Mouse (Mus musculus) midbrain, embryonic 11.5 days (tissue): ENCODE data around the gene A730061H03Rik. TPM values are rescaled to one million over a fixed set of nuclear protein-coding genes. Genes with fewer than 3 reads are reported as not detected.

Experiments used
- ATAC-seq: fragments of 200-750 bp; cut with Nextera tagmentation; 2 replicates; pipeline ENCODE4 v1.8.0; 2017; ENCODE audit warnings: moderate TSS enrichment, moderate library complexity; ENCODE audit not compliant: low FRiP score
- DNase-seq: peaks from one replicate; pipeline ENCODE4 v3.0.0; 2015; ENCODE audit warnings: low spot score; ENCODE audit errors: missing footprints
- H3K27ac ChIP-seq: fragments of 300-500 bp; sonication (generic); 2 replicates; pipeline ENCODE4 v1.5.1; 2014; ENCODE audit warnings: low read depth, low read length
- H3K27me3 ChIP-seq: fragments of 300-500 bp; sonication (generic); 2 replicates; pipeline ENCODE4 v1.6.1; 2014; ENCODE audit warnings: mild to moderate bottlenecking, low read length, moderate library complexity, mixed read lengths; ENCODE audit not compliant: control insufficient read depth, insufficient read depth
- H3K36me3 ChIP-seq: fragments of 300-500 bp; sonication (generic); 2 replicates; pipeline ENCODE4 v1.6.1; 2014; ENCODE audit warnings: mild to moderate bottlenecking, low read length, moderate library complexity, mixed read lengths; ENCODE audit not compliant: control insufficient read depth, insufficient read depth
- H3K4me1 ChIP-seq: fragments of 300-500 bp; sonication (generic); 2 replicates; pipeline ENCODE4 v1.6.1; 2014; ENCODE audit warnings: low read length; ENCODE audit not compliant: control insufficient read depth, insufficient read depth
- H3K4me2 ChIP-seq: fragments of 300-500 bp; sonication (generic); 2 replicates; pipeline ENCODE4 v1.6.1; 2014; ENCODE audit warnings: mild to moderate bottlenecking, moderate library complexity
- H3K4me3 ChIP-seq: fragments of 300-500 bp; sonication (generic); 2 replicates; pipeline ENCODE4 v1.5.1; 2014; ENCODE audit warnings: low read depth, low read length
- H3K9ac ChIP-seq: fragments of 300-500 bp; sonication (generic); 2 replicates; pipeline ENCODE4 v1.6.1; 2014; ENCODE audit warnings: low read length
- H3K9me3 ChIP-seq: fragments of 300-500 bp; sonication (generic); 2 replicates; pipeline ENCODE4 v1.6.1; 2016; ENCODE audit warnings: low read length; ENCODE audit not compliant: control insufficient read depth
- WGBS: fragments of 180-500 bp; shearing (Covaris S2); extraction: QIAGEN DNeasy Blood & Tissue Kit; methylation state at CpG from one replicate; pipeline ENCODE4 v1.1.7; 2014; 5-methylcytosine and 5-hydroxymethylcytosine counted together
- polyA plus RNA-seq: library from polyadenylated mRNA; unstranded; fragments of >200 nt; fragmentation: Nextera tagmentation; extraction: Ambion mirVana; gene quantifications from 2 replicates; pipeline ENCODE4 v1.2.1, GENCODE M21; 2014

A730061H03Rik gene
- polyA plus RNA-seq, 1 experiment from 2014 or later, result 0.92 TPM

DNA sequence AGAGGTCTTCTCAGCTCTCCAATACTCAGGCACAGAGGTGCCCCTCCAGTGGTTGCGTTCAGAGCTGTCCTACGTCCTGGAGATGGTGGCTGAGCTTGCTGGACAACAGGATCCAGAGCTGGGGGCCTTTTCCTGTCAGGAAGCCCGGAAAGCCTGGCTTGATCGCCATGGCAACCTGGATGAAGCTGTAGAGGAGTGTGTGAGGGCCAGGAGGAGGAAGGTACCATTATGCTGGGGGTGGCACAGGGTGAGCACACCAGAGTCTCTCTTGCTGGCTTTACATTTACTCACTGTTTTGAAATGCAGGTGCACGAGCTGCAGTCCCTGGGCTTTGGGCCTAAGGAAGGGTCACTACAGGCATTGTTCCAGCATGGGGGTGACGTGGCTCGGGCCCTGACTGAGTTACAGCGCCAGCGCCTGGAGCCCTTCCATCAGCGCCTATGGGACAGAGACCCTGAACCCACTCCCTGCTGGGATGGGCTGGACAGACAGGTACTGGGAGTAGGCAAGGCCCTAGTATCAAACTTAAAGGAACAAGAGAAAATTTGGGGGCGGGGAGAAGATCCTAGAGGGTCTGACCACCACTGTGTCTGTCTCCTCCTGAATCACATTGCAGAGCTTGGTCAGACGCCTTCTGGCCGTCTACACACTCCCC lies 36.0 kb upstream of the A730061H03Rik start:
- H3K4me3 ChIP-seq, result no peak overlapping the region
- WGBS, result 78% methylated on average over 13 of the region's 13 CpGs
- ATAC-seq (no peak), DNase-seq (peak; percentile 66)
- no peaks in the 10 kb centered on the region for H3K9me3 ChIP-seq
- no peaks in the 10 kb centered on the region for H3K27me3 ChIP-seq
- H3K4me1 ChIP-seq, result peaks cover 9% of the 10 kb centered on the region
- H3K27ac ChIP-seq, result no peak overlapping the region
- H3K9ac ChIP-seq, result no peak overlapping the region
- no peak overlapping the region for H3K4me2 ChIP-seq
- peaks cover 26% of the 10 kb centered on the region for H3K36me3 ChIP-seq

DNA sequence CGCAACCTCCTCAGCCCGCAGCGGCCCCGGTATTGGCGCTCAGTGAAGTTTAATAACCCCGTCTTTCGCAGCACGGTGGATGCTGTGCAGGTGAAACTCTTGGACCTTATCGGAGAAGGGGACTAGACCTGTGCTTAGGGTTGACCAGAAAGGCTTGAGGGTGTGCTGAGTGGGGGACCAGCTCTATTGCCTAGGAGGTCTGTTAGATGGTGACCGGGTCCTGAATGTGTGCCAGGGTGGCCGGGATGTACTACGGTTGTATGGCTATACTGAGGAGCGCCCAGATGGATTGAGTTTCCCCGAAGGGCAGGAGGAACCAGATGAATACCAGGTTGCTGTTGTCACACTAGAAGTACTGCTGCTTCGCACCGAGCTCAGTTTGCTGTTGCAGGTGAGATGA lies 32.0 kb upstream of the A730061H03Rik start:
- peaks cover 15% of the 10 kb centered on the region for H3K4me1 ChIP-seq
- WGBS, result 8% methylated on average over 16 of the region's 16 CpGs
- H3K36me3 ChIP-seq, result peaks cover 19% of the 10 kb centered on the region

DNA sequence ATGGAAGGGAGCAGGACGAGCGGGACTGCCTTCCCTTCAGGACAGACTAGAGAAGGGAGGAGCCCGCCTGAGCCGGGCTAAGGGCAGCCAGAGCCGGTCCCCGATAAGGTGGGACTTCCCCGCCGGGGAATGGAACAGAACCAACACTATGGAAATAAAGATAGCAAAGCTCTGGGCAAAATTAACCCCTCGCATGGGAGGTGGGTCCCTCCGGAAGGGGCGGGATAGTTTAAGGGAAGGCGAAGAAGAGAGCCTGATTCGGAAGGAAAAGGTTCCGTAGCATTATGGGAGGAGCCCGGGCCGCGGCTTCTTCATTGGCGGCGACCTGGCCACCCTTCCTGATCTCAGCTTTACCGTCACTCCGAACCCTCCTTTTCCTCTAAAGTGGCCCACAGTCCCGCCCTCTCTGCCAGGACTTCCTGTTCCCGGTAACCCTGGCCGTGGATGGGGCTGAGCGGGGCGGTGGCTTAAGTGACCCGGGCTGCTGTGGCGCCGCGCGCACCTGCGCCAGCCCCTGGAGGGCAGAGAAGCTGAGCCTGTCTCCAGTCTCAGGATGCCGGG lies 31.2 kb upstream of the A730061H03Rik start, which contains the start of gene Rnf31:
TSS of gene Rnf31 (plus strand) at position 378 of the 561 bp plus-strand sequence.
- ATAC-seq, result peak; percentile 86
- peak within 1 kb of the TSS; percentile 91 for H3K4me3 ChIP-seq
- peak within 1 kb of the TSS; percentile 85 for H3K9ac ChIP-seq
- peak within 1 kb of the TSS; percentile 85 for H3K27ac ChIP-seq
- H3K36me3 ChIP-seq, result peaks cover 17% of the 10 kb centered on the region
- under 1% methylated on average over 33 of the region's 33 CpGs for WGBS
- no peaks in the 10 kb centered on the region for H3K27me3 ChIP-seq
- peak within 1 kb of the TSS; percentile 97 for H3K4me2 ChIP-seq
- no peaks in the 10 kb centered on the region for H3K9me3 ChIP-seq
- peak; percentile 98 for DNase-seq
- peaks cover 15% of the 10 kb centered on the region for H3K4me1 ChIP-seq

More for the DNA sequence above, 32.0 kb upstream of the A730061H03Rik start:
- H3K4me2 ChIP-seq, result peak overlapping the region; percentile 97
- no peaks in the 10 kb centered on the region for H3K27me3 ChIP-seq
- DNase-seq (no peak), ATAC-seq (no peak)
- H3K4me3 ChIP-seq, result peak overlapping the region; percentile 91
- no peak overlapping the region for H3K27ac ChIP-seq
- H3K9ac ChIP-seq, result peak overlapping the region; percentile 85
- H3K9me3 ChIP-seq, result no peaks in the 10 kb centered on the region

DNA sequence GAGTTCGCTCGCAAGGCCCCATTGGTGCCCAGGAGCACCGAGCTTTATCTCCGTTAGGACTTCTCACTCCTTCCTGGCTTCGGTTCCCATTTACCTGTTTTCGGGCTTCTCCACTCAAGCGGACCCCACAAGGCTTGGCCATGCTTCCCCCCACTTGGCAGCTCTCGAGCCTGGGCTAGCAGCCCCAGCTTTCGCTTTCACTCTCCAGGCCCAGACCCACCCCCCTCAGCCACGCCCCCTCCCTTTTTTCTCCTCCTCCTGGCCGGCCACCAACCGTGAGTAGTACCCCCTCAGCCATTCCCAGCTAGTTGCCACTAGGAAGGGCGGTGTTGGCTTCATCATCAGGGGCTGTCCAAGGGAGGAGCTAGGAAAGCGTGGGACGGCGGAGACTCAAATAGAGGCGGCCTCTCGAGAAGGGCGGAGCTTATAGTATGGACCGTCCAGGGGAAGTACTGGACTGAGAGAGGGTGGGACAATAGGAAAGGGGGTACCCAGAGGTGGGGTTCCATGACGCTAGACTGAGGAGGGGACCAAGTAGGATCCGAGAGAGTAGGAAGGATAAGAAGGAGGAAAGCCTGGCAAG lies 30.6 kb upstream of the A730061H03Rik start, which contains the start of gene Psme2:
TSS of gene Psme2 (minus strand) at position 366 of the 583 bp plus-strand sequence.
- DNase-seq, result peak; percentile 98
- H3K36me3 ChIP-seq, result peaks cover 12% of the 10 kb centered on the region
- H3K9ac ChIP-seq, result peak within 1 kb of the TSS; percentile 85
- peak within 1 kb of the TSS; percentile 97 for H3K4me2 ChIP-seq
- peak within 1 kb of the TSS; percentile 91 for H3K4me3 ChIP-seq
- WGBS, result under 1% methylated on average over 22 of the region's 22 CpGs
- peaks cover 15% of the 10 kb centered on the region for H3K4me1 ChIP-seq
- no peaks in the 10 kb centered on the region for H3K9me3 ChIP-seq
- H3K27me3 ChIP-seq, result no peaks in the 10 kb centered on the region
- ATAC-seq, result peak; percentile 96
- peak within 1 kb of the TSS; percentile 85 for H3K27ac ChIP-seq

GRCm38 (mm10) chr14:55589771-55590448 lies 29.7 kb upstream of the A730061H03Rik start:
- Histone ChIP-seq H3K4me2 (peak overlapping the region; percentile 97), H3K9ac (peak overlapping the region; percentile 85), H3K27me3 (no peaks in the 10 kb centered on the region), H3K4me3 (peak overlapping the region; percentile 91), H3K4me1 (peaks cover 15% of the 10 kb centered on the region), H3K9me3 (no peaks in the 10 kb centered on the region), H3K36me3 (peaks cover 6% of the 10 kb centered on the region), H3K27ac (no peak overlapping the region)
- WGBS, result 89% methylated on average over 11 of the region's 11 CpGs
- ATAC-seq (no peak), DNase-seq (no peak)

- peaks cover 17% of the 10 kb centered on the region for H3K4me1 ChIP-seq
- no peaks in the 10 kb centered on the region for H3K27me3 ChIP-seq
- 92% methylated on average over 5 of the region's 5 CpGs for WGBS
- H3K9ac ChIP-seq, result no peak overlapping the region
- no peak overlapping the region for H3K4me3 ChIP-seq
- no peaks in the 10 kb centered on the region for H3K9me3 ChIP-seq
- peaks cover 5% of the 10 kb centered on the region; the same call in 1 of the 2 replicates for H3K36me3 ChIP-seq
- DNase-seq (peak; percentile 26), ATAC-seq (no peak)
- H3K27ac ChIP-seq, result no peak overlapping the region
- no peak overlapping the region for H3K4me2 ChIP-seq
Observed at GRCm38 (mm10) chr14:55589271-55589670, 29.1 kb upstream of the A730061H03Rik start.

- Histone ChIP-seq H3K9me3 (no peaks in the 10 kb centered on the region), H3K9ac (no peak overlapping the region), H3K27ac (no peak overlapping the region), H3K27me3 (no peaks in the 10 kb centered on the region), H3K4me3 (no peak overlapping the region), H3K4me2 (no peak overlapping the region), H3K4me1 (peaks cover 7% of the 10 kb centered on the region), H3K36me3 (peaks cover 5% of the 10 kb centered on the region; the same call in 1 of the 2 replicates)
- no peak for ATAC-seq
- 98% methylated on average over 2 of the region's 2 CpGs for WGBS
- DNase-seq, result no peak
Observed at GRCm38 (mm10) chr14:55586149-55586548, 25.9 kb upstream of the A730061H03Rik start.

GRCm38 (mm10) chr14:55585566-55585960 lies 25.4 kb upstream of the A730061H03Rik start:
- H3K9me3 ChIP-seq, result no peaks in the 10 kb centered on the region
- H3K27me3 ChIP-seq, result no peaks in the 10 kb centered on the region
- peaks cover 9% of the 10 kb centered on the region; the same call in 1 of the 2 replicates for H3K36me3 ChIP-seq
- H3K4me3 ChIP-seq, result no peak overlapping the region
- no peak overlapping the region for H3K27ac ChIP-seq
- H3K9ac ChIP-seq, result no peak overlapping the region
- ATAC-seq, result no peak
- 65% methylated on average over 6 of the region's 6 CpGs for WGBS
- peaks cover 7% of the 10 kb centered on the region for H3K4me1 ChIP-seq
- H3K4me2 ChIP-seq, result no peak overlapping the region; the same call in 1 of the 2 replicates
- DNase-seq, result no peak
